Mouse (Mus musculus) ES-E14 (cell line): ENCODE results near the gene Nrf1.

ENCODE experiments used
- CHD2 ChIP-seq: IDR thresholded peaks from 2 replicates; pipeline ENCODE4 v1.6.1; 2014; ENCODE audit warnings: mild to moderate bottlenecking, low read depth, low read length, inconsistent platforms
- HCFC1 ChIP-seq: IDR thresholded peaks from 2 replicates; pipeline ENCODE4 v1.6.1; 2012; ENCODE audit warnings: low read length, inconsistent platforms, borderline replicate concordance; ENCODE audit not compliant: insufficient read depth
- MAFK ChIP-seq: IDR thresholded peaks from 2 replicates; pipeline ENCODE4 v1.6.1; 2014; ENCODE audit warnings: mild to moderate bottlenecking, low read depth, low read length, inconsistent platforms; ENCODE audit not compliant: insufficient read depth
- ZC3H11A ChIP-seq: IDR thresholded peaks from 2 replicates; pipeline ENCODE4 v1.6.1; 2012; ENCODE audit warnings: low read depth, mild to moderate bottlenecking, inconsistent platforms, low read length, borderline replicate concordance
- ZNF384 ChIP-seq: IDR thresholded peaks from 2 replicates; pipeline ENCODE4 v1.6.1; 2012; ENCODE audit warnings: low read depth, low read length, inconsistent platforms

DNA sequence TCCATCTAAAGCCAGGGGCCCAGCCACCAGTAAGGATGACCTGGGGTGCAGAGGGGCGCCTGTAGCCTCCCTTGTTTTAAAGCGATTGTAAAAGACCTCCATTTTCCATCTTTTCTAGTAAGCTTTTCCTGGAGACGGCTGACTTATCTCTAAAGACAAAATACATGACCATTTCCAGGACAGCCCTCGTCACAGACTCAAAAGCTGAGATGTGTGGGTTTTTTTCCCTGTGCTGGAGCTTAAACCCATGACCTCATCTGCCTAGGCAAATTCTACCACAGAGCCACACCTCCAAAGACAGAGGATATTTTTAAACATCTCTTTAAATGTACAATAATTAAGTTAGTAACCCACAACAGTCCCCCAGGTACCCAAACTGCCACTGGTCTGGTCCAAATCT, 112.6 kb downstream of the Nrf1 start:
- TF ChIP-seq HCFC1, result no peak
- no peak for TF ChIP-seq MAFK
- no peak for TF ChIP-seq ZNF384
- TF ChIP-seq CHD2, result no peak
- no peak for TF ChIP-seq ZC3H11A
